Comparison of ENCODE assay signal across 19 mouse cellular contexts in genomic region chr1:185216360-185216759, GRCm38 (mm10). TPM values are rescaled to one million over a fixed set of nuclear protein-coding genes. Genes with fewer than 3 reads are reported as not detected.
A peak's percentile ranks its signal among the peaks of the same experiment; 100 is the strongest.
DNase-seq lines count a peak whose midpoint lies in the region; ATAC-seq and TF ChIP-seq lines count a peak whose summit lies in the region.
"Had no signal": no experiment of that assay in that cellular context is flagged by ENCODE, and none has a peak within 500 bp of the region (broad histone marks: within the 10 kb centered on the region; RNA-seq: fewer than 3 reads in every experiment).

No protein-coding gene starts in this region.

- H3K4me2 ChIP-seq in kidney, postnatal 0 days (ENCODE audit: low read length), result no peak overlapping the region
- no peak overlapping the region for H3K4me2 ChIP-seq in intestine, embryonic 14.5 days (ENCODE audit: low read length)
- H3K4me2 ChIP-seq: embryonic facial prominence, embryonic 12.5 days; midbrain, embryonic 15.5 days had no signal

- H3K4me1 ChIP-seq in kidney, postnatal 0 days (replicated peaks; ENCODE audit: insufficient read depth, low read length), result peaks cover 3% of the 10 kb centered on the region
- no peaks in the 10 kb centered on the region; the same call in 1 of the 2 replicates for H3K4me1 ChIP-seq in intestine, embryonic 14.5 days (replicated peaks; ENCODE audit: control insufficient read depth, insufficient read depth, low read length)
- peaks cover 8% of the 10 kb centered on the region for H3K4me1 ChIP-seq in lung, adult 2 months (ENCODE audit: control insufficient read depth, insufficient read depth, low read length)
- H3K4me1 ChIP-seq in forebrain, embryonic 10.5 days, result no peaks in the 10 kb centered on the region
- H3K4me1 ChIP-seq: midbrain, embryonic 15.5 days had no signal

- no peak overlapping the region for H3K9ac ChIP-seq in kidney, postnatal 0 days (ENCODE audit: low read depth, low read length)
- no peak overlapping the region for H3K9ac ChIP-seq in intestine, embryonic 14.5 days (ENCODE audit: low read length)
- H3K9ac ChIP-seq: embryonic facial prominence, embryonic 12.5 days; midbrain, embryonic 15.5 days had no signal

- peak; percentile 79; the same call in 1 of the 2 replicates for ATAC-seq in kidney, postnatal 0 days (replicated peaks; ENCODE audit: low FRiP score, low read depth)
- 0 out of 2 replicates have a peak, but pooled peaks have one; percentile 36 for ATAC-seq in intestine, embryonic 14.5 days (replicated peaks; ENCODE audit: low FRiP score, low TSS enrichment, low read depth)
- peak; percentile 68; the same call in 1 of the 2 replicates for ATAC-seq in megakaryocyte-erythroid progenitor cell, adult 5-6 weeks (replicated peaks; ENCODE audit: low FRiP score, low TSS enrichment, poor library complexity, severe bottlenecking)
- ATAC-seq: hindbrain, postnatal 0 days; midbrain, embryonic 15.5 days had no signal

- no peaks in the 10 kb centered on the region for H3K27me3 ChIP-seq in kidney, postnatal 0 days (ENCODE audit: insufficient read depth, low read length)
- no peaks in the 10 kb centered on the region for H3K27me3 ChIP-seq in intestine, embryonic 14.5 days (replicated peaks; ENCODE audit: control insufficient read depth, insufficient read depth, low read length)
- H3K27me3 ChIP-seq in forebrain, embryonic 10.5 days (ENCODE audit: poor library complexity, severe bottlenecking), result no peaks in the 10 kb centered on the region
- H3K27me3 ChIP-seq: embryonic facial prominence, embryonic 12.5 days; midbrain, embryonic 15.5 days had no signal

- no peak overlapping the region for H3K4me3 ChIP-seq in kidney, postnatal 0 days (replicated peaks; ENCODE audit: low read depth, low read length)
- H3K4me3 ChIP-seq in intestine, embryonic 14.5 days (ENCODE audit: low read depth, low read length), result no peak overlapping the region
- H3K4me3 ChIP-seq in lung, adult 2 months (replicated peaks; ENCODE audit: extremely low read depth, low read depth, low read length), result no peak overlapping the region
- H3K4me3 ChIP-seq in forebrain, embryonic 10.5 days, result no peak overlapping the region
- H3K4me3 ChIP-seq: embryonic facial prominence, embryonic 12.5 days; heart, embryonic 10.5 days; midbrain, embryonic 15.5 days had no signal

- WGBS in kidney, postnatal 0 days, result 14% methylated on average over 5 of the region's 5 CpGs
- 23% methylated on average over 5 of the region's 5 CpGs for WGBS in intestine, embryonic 14.5 days
- WGBS in lung, adult 2 months, result 57% methylated on average over 5 of the region's 5 CpGs
- 90% methylated on average over 5 of the region's 5 CpGs for WGBS in forebrain, embryonic 10.5 days

- no peaks in the 10 kb centered on the region for H3K9me3 ChIP-seq in kidney, postnatal 0 days (replicated peaks; ENCODE audit: low read length)
- H3K9me3 ChIP-seq in intestine, embryonic 14.5 days (ENCODE audit: control insufficient read depth, low read length), result no peaks in the 10 kb centered on the region
- no peaks in the 10 kb centered on the region for H3K9me3 ChIP-seq in forebrain, embryonic 10.5 days
- H3K9me3 ChIP-seq: embryonic facial prominence, embryonic 12.5 days; heart, embryonic 10.5 days; midbrain, embryonic 15.5 days had no signal

- 0 out of 2 replicates have a peak overlapping the region, but pooled peaks have one; percentile 36 for H3K27ac ChIP-seq in kidney, postnatal 0 days
- H3K27ac ChIP-seq in intestine, embryonic 14.5 days (ENCODE audit: low read depth), result no peak overlapping the region
- no peak overlapping the region for H3K27ac ChIP-seq in forebrain, embryonic 10.5 days
- H3K27ac ChIP-seq: embryonic facial prominence, embryonic 12.5 days; heart, embryonic 10.5 days; hindbrain, postnatal 0 days; midbrain, embryonic 15.5 days had no signal

- H3K36me3 ChIP-seq in kidney, postnatal 0 days (ENCODE audit: insufficient read depth, low read length), result 0 out of 2 replicates have a peak, but pooled peaks cover 5% of the 10 kb centered on the region
- H3K36me3 ChIP-seq in intestine, embryonic 14.5 days (ENCODE audit: control insufficient read depth, insufficient read depth, low read length), result 0 out of 2 replicates have a peak, but pooled peaks cover 13% of the 10 kb centered on the region
- peaks cover 11% of the 10 kb centered on the region for H3K36me3 ChIP-seq in forebrain, embryonic 10.5 days (replicated peaks)
- H3K36me3 ChIP-seq: embryonic facial prominence, embryonic 12.5 days had no signal

- DNase-seq in kidney, postnatal 0 days (ENCODE audit: low spot score), result peak; percentile 79
- no peak for DNase-seq in kidney, postnatal 36 days
- DNase-seq in embryo, embryonic 11 days, result peak; percentile 48
- DNase-seq in intestine, embryonic 14.5 days (ENCODE audit: low spot score), result no peak
- DNase-seq in lung, adult 2 months, result no peak
- no peak for DNase-seq in thymus, postnatal 10 days (ENCODE audit: low spot score in 2 of 2)
- no peak for DNase-seq in forebrain, embryonic 10.5 days (ENCODE audit: extremely low spot score, low spot score)
- DNase-seq: adrenal gland, postnatal 14 days; cerebellum, adult 8-10 months; gastrocnemius, postnatal 25 days; lung, adult 18-20 months; right cerebral cortex, adult 18-20 months; spleen, adult 18-20 months; thymus, postnatal 36 days had no signal

- TF ChIP-seq CTCF in kidney, postnatal 0 days (IDR thresholded peaks at IDR 0.05; ENCODE audit: low read depth), result no peak
- no peak for TF ChIP-seq CTCF in lung, adult 2 months (IDR thresholded peaks at IDR 0.05; ENCODE audit: insufficient read depth, low read length)

- TF ChIP-seq POLR2A in lung, adult 2 months (IDR thresholded peaks at IDR 0.05; ENCODE audit: borderline replicate concordance, extremely low read depth, low read depth, low read length), result no peak

RNA-seq across cellular contexts. Expression of gene Rab3gap2, which starts 12.4 kb away (rescaled TPM):
- 15.0 and 16.7 TPM in 2 replicates for polyA plus RNA-seq in kidney, postnatal 0 days (2015; fragmentation: Nextera tagmentation; extraction: Ambion mirVana)
- 26.1 and 29.8 TPM in 2 replicates for polyA plus RNA-seq in intestine, embryonic 14.5 days (2014; fragmentation: Nextera tagmentation; extraction: Ambion mirVana)
- total RNA-seq in megakaryocyte-erythroid progenitor cell, adult 5-6 weeks (2014; fragmentation: Nextera tagmentation), result 40.5 and 55.1 TPM in 2 replicates
- total RNA-seq in megakaryocyte-erythroid progenitor cell, adult 5-6 weeks (2017), result 41.1 and 41.6 TPM in 2 replicates
- polyA plus RNA-seq in lung, adult 2 months (2012; rRNA removed), result 16.2 and 20.3 TPM in 2 replicates
- polyA plus RNA-seq in forebrain, embryonic 10.5 days (2016; fragmentation: Nextera tagmentation; extraction: Ambion mirVana), result 18.4 and 19.0 TPM in 2 replicates

Comparison
In these comparisons a context has a peak if more than half of its experiments do, and no peak if none do; other contexts are left out.
1. DNase-seq: peak in kidney, postnatal 0 days (single experiment) and embryo, embryonic 11 days (single experiment); none in kidney, postnatal 36 days (0 of 2), intestine, embryonic 14.5 days (single experiment), lung, adult 2 months (single experiment), thymus, postnatal 10 days (0 of 2) and forebrain, embryonic 10.5 days (single experiment).
2. Peak in every context shown above with its lines, with median percentiles within 50 percentile points of each other: ATAC-seq.